Mouse (Mus musculus): ENCODE results near the gene Tff3. TPM values are rescaled to one million over a fixed set of nuclear protein-coding genes. Genes with fewer than 3 reads are reported as not detected.

Tff3 gene
- total RNA-seq, 4 experiments from 2014 or later: not detected

DNA sequence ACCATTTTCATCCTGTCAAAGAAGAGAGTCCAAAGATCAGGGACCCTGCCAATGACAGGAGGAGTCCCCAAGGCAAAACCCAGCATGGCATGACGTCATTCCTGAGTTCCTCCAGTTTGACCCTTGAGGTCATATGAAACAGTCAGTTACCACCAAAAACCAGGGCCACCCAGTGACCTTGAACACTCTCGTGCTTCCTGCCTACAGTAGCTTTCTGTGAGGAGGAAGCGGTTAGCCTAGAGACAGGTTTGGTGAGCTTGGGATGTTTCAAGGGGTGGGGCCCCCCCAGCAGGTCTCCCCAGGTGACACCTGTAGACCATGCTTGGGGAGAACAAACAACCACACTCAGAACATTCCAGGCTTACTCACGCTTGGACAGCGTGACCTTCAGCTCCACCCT, 51.9 kb downstream of the Tff3 start:
- no peak for DNase-seq (ENCODE audit: low spot score in 2 of 2)

DNA sequence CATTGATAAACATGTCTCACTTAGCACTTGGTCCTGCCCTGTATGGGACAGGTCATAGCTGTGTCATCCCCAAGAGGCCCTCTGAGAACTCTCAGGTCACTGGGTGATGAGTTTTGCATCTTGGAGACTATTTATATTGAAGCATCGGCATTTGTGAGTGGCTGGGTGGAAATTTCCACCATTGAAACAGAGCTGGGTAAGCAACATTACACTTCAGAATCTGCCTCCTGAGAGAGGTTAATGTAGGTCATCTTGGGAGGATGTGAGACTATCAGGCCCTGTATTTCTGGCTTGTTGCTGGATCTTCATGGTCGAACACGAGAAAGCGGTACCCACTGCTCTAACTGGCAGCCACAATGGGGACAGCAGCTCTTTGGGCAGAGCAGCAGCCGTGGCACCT, 54.0 kb downstream of the Tff3 start:
- no peak for DNase-seq (ENCODE audit: low spot score in 2 of 2)

Other genes with a start within 250 kb of the Tff3 start
- not detected for gene Glp1r, start 227.8 kb downstream of the Tff3 start, total RNA-seq (2022)
- gene Umodl1, start 175.0 kb downstream of the Tff3 start, total RNA-seq (2022): not detected
- 1 to 10 TPM; 1.2 to 1.8 (median 1.5) TPM for gene Abcg1, start 72.0 kb downstream of the Tff3 start, total RNA-seq (2022)
- gene Tff2, start 14.6 kb upstream of the Tff3 start, total RNA-seq (2022): not detected
- not detected for gene Tff1, start 35.6 kb upstream of the Tff3 start, total RNA-seq (2022)
- not detected for gene Tmprss3, start 69.3 kb upstream of the Tff3 start, total RNA-seq (2022)
- gene Ubash3a, start 78.2 kb upstream of the Tff3 start, total RNA-seq (2022): not detected
- 1 to 10 TPM; 1.8 to 8.3 (median 4.9) TPM for gene Rsph1, start 147.7 kb upstream of the Tff3 start, total RNA-seq (2022)
- gene Slc37a1, start 157.1 kb upstream of the Tff3 start, total RNA-seq (2022): 1 to 10 TPM; 2.4 to 4.6 (median 3.0) TPM